Mouse (Mus musculus) stomach, postnatal 0 days (tissue): ENCODE results near the gene Mrnip. TPM values are rescaled to one million over a fixed set of nuclear protein-coding genes. Genes with fewer than 3 reads are reported as not detected.

Experiments
- ATAC-seq: fragments of 200-750 bp; cut with Nextera tagmentation; 2 replicates; pipeline ENCODE4 v1.8.0; 2017; ENCODE audit not compliant: low FRiP score, low TSS enrichment
- DNase-seq: peaks from one replicate; pipeline ENCODE4 v3.0.0-alpha.2; 2016; ENCODE audit warnings: low spot score
- H3K27ac ChIP-seq: fragments of 300-500 bp; sonication (generic); replicated peaks from 2 replicates; pipeline ENCODE4 v1.5.1; 2014; ENCODE audit warnings: mild to moderate bottlenecking, control low read depth
- H3K27me3 ChIP-seq: fragments of 300-500 bp; sonication (generic); 2 replicates; pipeline ENCODE4 v1.6.1; 2014; ENCODE audit warnings: low read length; ENCODE audit not compliant: control insufficient read depth, insufficient read depth
- H3K36me3 ChIP-seq: fragments of 300-500 bp; sonication (generic); 2 replicates; pipeline ENCODE4 v1.6.1; 2014; ENCODE audit warnings: low read length, mixed read lengths; ENCODE audit not compliant: control insufficient read depth, insufficient read depth
- H3K4me1 ChIP-seq: fragments of 300-500 bp; sonication (generic); replicated peaks from 2 replicates; pipeline ENCODE4 v1.6.1; 2014; ENCODE audit warnings: antibody characterized with exemption; ENCODE audit not compliant: control insufficient read depth, insufficient read depth
- H3K4me2 ChIP-seq: fragments of 300-500 bp; sonication (generic); replicated peaks from 2 replicates; pipeline ENCODE4 v1.6.1; 2014; ENCODE audit warnings: low read depth, mild to moderate bottlenecking, control low read depth, moderate library complexity
- H3K4me3 ChIP-seq: fragments of 300-500 bp; sonication (generic); 2 replicates; pipeline ENCODE4 v1.5.1; 2014; ENCODE audit warnings: low read depth, low read length, control low read depth
- H3K9ac ChIP-seq: fragments of 300-500 bp; sonication (generic); 2 replicates; pipeline ENCODE4 v1.6.1; 2014; ENCODE audit warnings: mild to moderate bottlenecking, low read length, control low read depth, mixed read lengths
- H3K9me3 ChIP-seq: fragments of 300-500 bp; sonication (generic); 2 replicates; pipeline ENCODE4 v1.6.1; 2016; ENCODE audit warnings: low read length; ENCODE audit not compliant: control insufficient read depth
- CTCF ChIP-seq: IDR thresholded peaks from 2 replicates; pipeline ENCODE4 v1.5.1; 2016; ENCODE audit warnings: antibody characterized with exemption, low read depth, mild to moderate bottlenecking, moderate library complexity
- EP300 ChIP-seq: optimal IDR thresholded peaks from 2 replicates; pipeline ENCODE3; 2016; ENCODE audit warnings: antibody characterized with exemption
- WGBS: fragments of 180-500 bp; shearing (Covaris S2); extraction: QIAGEN DNeasy Blood & Tissue Kit; methylation state at CpG from one replicate; pipeline ENCODE4 v1.1.7; 2014; 5-methylcytosine and 5-hydroxymethylcytosine counted together
- polyA plus RNA-seq: library from polyadenylated mRNA; unstranded; fragments of >200 nt; fragmentation: Nextera tagmentation; extraction: Ambion mirVana; gene quantifications from 2 replicates; pipeline ENCODE4 v1.2.1, GENCODE M21; 2015

Mrnip gene
- polyA plus RNA-seq, 1 experiment from 2014 or later, result 6.1 TPM

DNA sequence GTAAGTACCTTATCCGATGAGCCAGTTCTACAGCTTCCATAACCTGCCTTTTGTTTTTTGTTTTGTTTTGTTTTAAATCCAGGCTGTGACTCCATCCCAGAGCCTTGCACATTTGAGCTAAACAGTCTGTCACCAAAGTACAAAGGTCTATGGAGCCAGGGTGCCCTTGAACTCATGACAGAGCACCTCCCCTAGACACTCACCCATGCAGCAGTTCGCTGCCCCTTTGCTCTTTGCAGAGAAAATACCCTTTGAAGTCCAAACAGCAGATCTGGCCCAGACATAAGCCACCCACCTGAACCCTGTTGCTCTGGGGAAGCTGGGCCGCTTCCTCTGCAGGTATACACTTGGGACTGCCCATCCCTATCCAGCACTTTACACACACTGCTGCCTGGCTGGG lies 27.3 kb downstream of the Mrnip start:
- Histone ChIP-seq H3K27me3 (no peaks in the 10 kb centered on the region), H3K9me3 (no peaks in the 10 kb centered on the region), H3K4me2 (no peak overlapping the region), H3K27ac (no peak overlapping the region), H3K9ac (no peak overlapping the region), H3K4me1 (no peaks in the 10 kb centered on the region), H3K36me3 (peaks cover 52% of the 10 kb centered on the region), H3K4me3 (no peak overlapping the region)
- 92% methylated on average over 3 of the region's 3 CpGs for WGBS
- no peak for TF ChIP-seq EP300
- TF ChIP-seq CTCF, result no peak
- ATAC-seq (no peak), DNase-seq (no peak)

DNA sequence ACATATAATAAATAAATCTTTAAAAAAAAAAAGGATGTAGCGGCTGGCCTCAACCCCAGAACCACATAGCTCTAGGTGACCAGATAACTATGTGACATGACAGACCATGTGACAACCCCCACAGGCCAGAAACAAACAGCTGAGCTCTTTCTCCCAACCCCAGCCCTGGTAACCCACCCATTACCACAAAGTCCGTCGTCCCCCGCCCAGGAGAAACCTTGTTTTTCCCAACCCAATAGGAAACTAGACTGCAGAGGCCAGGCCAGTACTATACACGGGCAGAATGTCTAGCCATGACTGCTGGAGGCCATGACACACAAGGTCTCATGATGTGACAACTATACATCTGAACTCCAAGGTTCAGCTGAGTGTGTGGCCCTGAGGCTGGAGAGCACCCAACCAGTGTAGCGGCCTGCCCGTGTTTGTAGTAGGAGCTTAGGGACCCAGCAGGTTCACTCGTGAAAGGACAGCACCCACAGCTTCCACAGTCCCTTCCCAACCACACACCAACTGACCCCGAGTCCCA lies 29.1 kb downstream of the Mrnip start:
- TF ChIP-seq EP300 (no peak), CTCF (no peak)
- no peak for DNase-seq
- H3K36me3 ChIP-seq, result peaks cover 60% of the 10 kb centered on the region
- H3K9ac ChIP-seq, result no peak overlapping the region
- H3K27ac ChIP-seq, result no peak overlapping the region
- no peaks in the 10 kb centered on the region for H3K27me3 ChIP-seq
- H3K9me3 ChIP-seq, result no peaks in the 10 kb centered on the region
- no peaks in the 10 kb centered on the region for H3K4me1 ChIP-seq
- no peak for ATAC-seq
- H3K4me2 ChIP-seq, result no peak overlapping the region
- WGBS, result 84% methylated on average over 9 of the region's 9 CpGs
- no peak overlapping the region for H3K4me3 ChIP-seq

DNA sequence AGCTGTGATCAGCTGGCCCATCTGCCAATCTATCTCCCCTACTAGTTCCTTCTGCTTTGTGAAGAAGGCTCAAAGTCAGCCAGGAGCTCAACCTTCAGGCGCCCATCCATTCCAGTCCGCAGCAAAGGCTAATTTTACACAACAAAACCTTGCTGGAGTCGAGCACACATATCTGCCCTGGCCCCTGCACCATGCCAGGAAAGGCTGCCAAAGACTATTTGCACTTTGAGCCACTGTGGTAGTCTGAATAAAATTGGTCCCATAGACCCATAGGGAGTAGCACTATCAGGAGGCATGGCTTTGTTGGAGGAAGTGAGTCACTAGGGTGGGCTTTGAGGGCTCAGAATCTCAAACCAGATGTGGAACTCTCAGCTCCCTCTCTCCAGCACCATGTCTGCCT lies 31.2 kb downstream of the Mrnip start:
- Histone ChIP-seq H3K27me3 (no peaks in the 10 kb centered on the region), H3K9me3 (no peaks in the 10 kb centered on the region), H3K36me3 (peaks cover 50% of the 10 kb centered on the region), H3K9ac (no peak overlapping the region), H3K27ac (no peak overlapping the region), H3K4me3 (no peak overlapping the region), H3K4me1 (0 out of 2 replicates have a peak, but pooled peaks cover 4% of the 10 kb centered on the region), H3K4me2 (no peak overlapping the region)
- DNase-seq, result no peak
- no peak for ATAC-seq
- TF ChIP-seq CTCF, result no peak
- no peak for TF ChIP-seq EP300
- 84% methylated on average over 3 of the region's 3 CpGs for WGBS

DNA sequence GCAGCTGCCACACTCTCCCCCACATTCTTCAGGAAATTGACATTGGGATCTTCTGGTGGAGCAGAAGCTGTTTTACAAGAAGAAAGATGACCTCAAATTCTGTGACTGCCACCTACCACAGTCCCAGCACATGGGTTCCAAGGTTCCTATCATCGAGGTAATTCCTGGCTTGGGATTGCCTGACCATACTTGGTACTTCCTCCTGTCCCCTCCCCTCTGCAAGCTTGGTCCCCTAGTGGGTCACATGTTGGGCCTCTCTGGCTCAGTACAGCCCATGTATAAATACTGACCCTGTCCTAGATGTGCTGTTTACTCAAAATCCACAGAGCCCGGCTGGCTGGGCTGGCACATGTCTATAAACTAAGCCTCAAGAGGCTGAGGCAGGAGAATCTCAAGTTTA lies 31.8 kb downstream of the Mrnip start:
- 58% methylated on average over 2 of the region's 2 CpGs for WGBS
- H3K9me3 ChIP-seq, result no peaks in the 10 kb centered on the region
- 0 out of 2 replicates have a peak, but pooled peaks cover 4% of the 10 kb centered on the region for H3K4me1 ChIP-seq
- TF ChIP-seq EP300, result no peak
- TF ChIP-seq CTCF, result no peak
- H3K27me3 ChIP-seq, result no peaks in the 10 kb centered on the region
- H3K36me3 ChIP-seq, result peaks cover 45% of the 10 kb centered on the region
- H3K4me2 ChIP-seq, result no peak overlapping the region
- H3K9ac ChIP-seq, result no peak overlapping the region
- H3K4me3 ChIP-seq, result no peak overlapping the region
- ATAC-seq, result no peak
- DNase-seq, result no peak
- no peak overlapping the region for H3K27ac ChIP-seq

DNA sequence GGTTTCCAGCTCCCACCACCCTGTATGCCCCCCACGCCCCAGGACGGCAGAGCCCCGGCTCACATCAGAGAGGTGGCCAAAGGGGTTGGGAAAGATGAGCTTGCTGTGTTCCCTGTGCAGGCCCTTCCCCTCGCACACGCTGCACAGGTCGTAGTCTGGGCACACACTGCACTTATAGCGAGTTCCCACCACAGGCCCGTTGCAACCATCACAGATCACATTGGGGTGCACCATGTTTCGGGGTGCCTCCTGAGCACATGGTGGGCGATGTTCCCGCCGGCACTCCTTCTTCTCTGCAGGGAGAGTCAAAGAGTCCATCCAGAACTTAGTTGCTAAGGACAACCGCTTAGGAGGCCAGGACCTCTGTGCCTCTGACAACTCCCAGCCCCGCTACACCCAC lies 33.1 kb downstream of the Mrnip start:
- TF ChIP-seq CTCF (no peak), EP300 (no peak)
- H3K9me3 ChIP-seq, result no peaks in the 10 kb centered on the region
- H3K4me3 ChIP-seq, result no peak overlapping the region
- DNase-seq (no peak), ATAC-seq (no peak)
- 0 out of 2 replicates have a peak, but pooled peaks cover 4% of the 10 kb centered on the region for H3K4me1 ChIP-seq
- H3K27me3 ChIP-seq, result no peaks in the 10 kb centered on the region
- H3K27ac ChIP-seq, result no peak overlapping the region
- WGBS, result 95% methylated on average over 14 of the region's 14 CpGs
- peaks cover 37% of the 10 kb centered on the region for H3K36me3 ChIP-seq
- no peak overlapping the region for H3K9ac ChIP-seq
- H3K4me2 ChIP-seq, result no peak overlapping the region

DNA sequence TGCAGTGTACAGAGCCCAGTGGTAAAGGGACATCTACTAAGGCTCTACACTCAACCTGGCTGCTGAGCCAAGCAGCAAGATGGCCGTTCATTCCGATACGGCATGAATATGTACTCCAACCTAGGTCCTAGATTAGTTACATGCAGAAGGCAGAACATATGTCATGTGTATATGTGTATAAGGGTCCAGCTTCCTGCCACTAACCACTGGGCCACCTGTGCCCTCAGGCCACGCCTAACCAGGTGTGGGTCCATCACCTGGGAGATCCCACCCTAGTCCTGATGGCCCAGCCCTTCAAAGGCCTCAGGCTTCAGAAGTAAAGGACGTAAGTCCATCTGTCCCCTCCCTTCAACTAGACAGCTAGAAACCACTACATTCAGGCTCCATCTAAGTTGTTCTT lies 33.8 kb downstream of the Mrnip start:
- Histone ChIP-seq H3K27me3 (no peaks in the 10 kb centered on the region), H3K4me2 (no peak overlapping the region), H3K9ac (no peak overlapping the region), H3K4me3 (no peak overlapping the region), H3K36me3 (peaks cover 31% of the 10 kb centered on the region), H3K27ac (no peak overlapping the region), H3K9me3 (no peaks in the 10 kb centered on the region), H3K4me1 (peaks cover 8% of the 10 kb centered on the region; the same call in 1 of the 2 replicates)
- ATAC-seq, result no peak
- TF ChIP-seq EP300 (no peak), CTCF (no peak)
- WGBS, result 86% methylated on average over 5 of the region's 5 CpGs
- DNase-seq, result no peak
